Mouse (Mus musculus): ENCODE measurements around the gene Musk. TPM values are rescaled to one million over a fixed set of nuclear protein-coding genes. Genes with fewer than 3 reads are reported as not detected.

Musk gene
- polyA plus RNA-seq, 1 experiment = 17.5 TPM

GRCm38 (mm10) chr4:58374141-58374870, 88.5 kb downstream of the Musk start:
- Histone ChIP-seq H3K27me3 (ENCODE audit: control insufficient read depth, insufficient read depth, insufficient read length) (no peaks in the 10 kb centered on the region), H3K4me2 (ENCODE audit: low read depth) (peak overlapping the region; percentile 4), H3K36me3 (ENCODE audit: control insufficient read depth, insufficient read depth) (peaks cover 12% of the 10 kb centered on the region), H3K4me3 (no peak overlapping the region), H3K79me2 (ENCODE audit: control insufficient read depth, insufficient read depth) (no peaks in the 10 kb centered on the region), H3ac (ENCODE audit: control insufficient read depth, insufficient read length) (no peak overlapping the region)
- no peak for TF ChIP-seq CEBPB (IDR thresholded peaks at IDR 0.05; ENCODE audit: insufficient read depth, poor library complexity, severe bottlenecking)
- TF ChIP-seq TCF3 (IDR thresholded peaks at IDR 0.05; ENCODE audit: insufficient read length, low read depth) = no peak
- no peak for TF ChIP-seq REST (IDR thresholded peaks at IDR 0.05; ENCODE audit: insufficient read depth, insufficient read length)
- no peak for TF ChIP-seq MYOG (IDR thresholded peaks at IDR 0.05; ENCODE audit: control insufficient read depth in 1 of 3, insufficient read depth in 1 of 3, insufficient read length in 2 of 3, low read depth in 2 of 3)
- TF ChIP-seq TCF12 (IDR thresholded peaks at IDR 0.05; ENCODE audit: insufficient read depth, poor library complexity, severe bottlenecking) = no peak
- no peak for TF ChIP-seq USF1 (IDR thresholded peaks at IDR 0.05; ENCODE audit: low read depth)
- TF ChIP-seq MAX (IDR thresholded peaks at IDR 0.05; ENCODE audit: low read depth) = no peak
- TF ChIP-seq SRF (IDR thresholded peaks at IDR 0.05; ENCODE audit: control insufficient read depth, insufficient read length, low read depth) = no peak
- TF ChIP-seq MYOD1 (IDR thresholded peaks at IDR 0.05; ENCODE audit: control insufficient read depth in 1 of 3, insufficient read length in 2 of 3, low read depth in 2 of 3) = no peak
- TF ChIP-seq E2F4 (IDR thresholded peaks at IDR 0.05; ENCODE audit: insufficient read depth) = no peak

- H3K79me2 ChIP-seq (ENCODE audit: control insufficient read depth, insufficient read depth) = no peaks in the 10 kb centered on the region
- H3K4me3 ChIP-seq = no peak overlapping the region
- TF ChIP-seq CEBPB (IDR thresholded peaks at IDR 0.05; ENCODE audit: insufficient read depth, poor library complexity, severe bottlenecking) = no peak
- TF ChIP-seq TCF12 (IDR thresholded peaks at IDR 0.05; ENCODE audit: insufficient read depth, poor library complexity, severe bottlenecking) = no peak
- TF ChIP-seq SRF (IDR thresholded peaks at IDR 0.05; ENCODE audit: control insufficient read depth, insufficient read length, low read depth) = no peak
- no peak for TF ChIP-seq TCF3 (IDR thresholded peaks at IDR 0.05; ENCODE audit: insufficient read length, low read depth)
- TF ChIP-seq POLR2AphosphoS2 (IDR thresholded peaks at IDR 0.05; ENCODE audit: insufficient read length, low read depth) = no peak
- TF ChIP-seq MYOG (IDR thresholded peaks at IDR 0.05; ENCODE audit: control insufficient read depth in 1 of 3, insufficient read depth in 1 of 3, insufficient read length in 2 of 3, low read depth in 2 of 3) = no peak
- TF ChIP-seq MAX (IDR thresholded peaks at IDR 0.05; ENCODE audit: low read depth) = no peak
- TF ChIP-seq POLR2A (IDR thresholded peaks at IDR 0.05; ENCODE audit: insufficient read length, low read depth) = no peak
- TF ChIP-seq REST (IDR thresholded peaks at IDR 0.05; ENCODE audit: insufficient read depth, insufficient read length) = no peak
- TF ChIP-seq MYOD1 (IDR thresholded peaks at IDR 0.05; ENCODE audit: control insufficient read depth in 1 of 3, insufficient read length in 2 of 3, low read depth in 2 of 3) = no peak
- no peak overlapping the region for H3ac ChIP-seq (ENCODE audit: control insufficient read depth, insufficient read length)
- H3K36me3 ChIP-seq (ENCODE audit: control insufficient read depth, insufficient read depth) = no peaks in the 10 kb centered on the region
- no peaks in the 10 kb centered on the region for H3K27me3 ChIP-seq (ENCODE audit: control insufficient read depth, insufficient read depth, insufficient read length)
- peak overlapping the region; percentile 45 for H3K4me2 ChIP-seq (ENCODE audit: low read depth)
Observed at GRCm38 (mm10) chr4:58379186-58379585, 93.4 kb downstream of the Musk start.

GRCm38 (mm10) chr4:58400861-58401341, 115.1 kb downstream of the Musk start:
- TF ChIP-seq MYOD1 (IDR thresholded peaks at IDR 0.05; ENCODE audit: control insufficient read depth in 1 of 3, insufficient read length in 2 of 3, low read depth in 2 of 3) = no peak
- no peak for TF ChIP-seq POLR2A (IDR thresholded peaks at IDR 0.05; ENCODE audit: insufficient read length, low read depth)
- no peak for TF ChIP-seq CEBPB (IDR thresholded peaks at IDR 0.05; ENCODE audit: insufficient read depth, poor library complexity, severe bottlenecking)
- no peak for TF ChIP-seq SRF (IDR thresholded peaks at IDR 0.05; ENCODE audit: control insufficient read depth, insufficient read length, low read depth)
- TF ChIP-seq USF1 (IDR thresholded peaks at IDR 0.05; ENCODE audit: low read depth) = no peak
- TF ChIP-seq REST (IDR thresholded peaks at IDR 0.05; ENCODE audit: insufficient read depth, insufficient read length) = no peak
- no peak overlapping the region for H3K4me3 ChIP-seq
- peak overlapping the region; percentile 53 for H3K4me2 ChIP-seq (ENCODE audit: low read depth)
- no peak overlapping the region for H3ac ChIP-seq (ENCODE audit: control insufficient read depth, insufficient read length)
- no peaks in the 10 kb centered on the region for H3K79me2 ChIP-seq (ENCODE audit: control insufficient read depth, insufficient read depth)
- no peaks in the 10 kb centered on the region for H3K27me3 ChIP-seq (ENCODE audit: control insufficient read depth, insufficient read depth, insufficient read length)
- H3K36me3 ChIP-seq (ENCODE audit: control insufficient read depth, insufficient read depth) = no peaks in the 10 kb centered on the region

- H3K79me2 ChIP-seq (ENCODE audit: control insufficient read depth, insufficient read depth) = no peaks in the 10 kb centered on the region
- H3K4me2 ChIP-seq (ENCODE audit: low read depth) = peak overlapping the region; percentile 53
- no peaks in the 10 kb centered on the region for H3K27me3 ChIP-seq (ENCODE audit: control insufficient read depth, insufficient read depth, insufficient read length)
- no peak overlapping the region for H3ac ChIP-seq (ENCODE audit: control insufficient read depth, insufficient read length)
- H3K36me3 ChIP-seq (ENCODE audit: control insufficient read depth, insufficient read depth) = no peaks in the 10 kb centered on the region
- TF ChIP-seq CEBPB (IDR thresholded peaks at IDR 0.05; ENCODE audit: insufficient read depth, poor library complexity, severe bottlenecking) (0 out of 2 replicates have a peak, but pooled peaks have one; percentile 44), TCF3 (IDR thresholded peaks at IDR 0.05; ENCODE audit: insufficient read length, low read depth) (no peak)
- H3K4me3 ChIP-seq = no peak overlapping the region
Observed at GRCm38 (mm10) chr4:58401973-58402501, 116.3 kb downstream of the Musk start.

Data from myocyte (in vitro differentiated cells).